Mouse (Mus musculus) liver, postnatal 0 days (tissue): ENCODE measurements around the gene Mettl24. TPM values are rescaled to one million over a fixed set of nuclear protein-coding genes. Genes with fewer than 3 reads are reported as not detected.
"Not testable (repeated sequence)": the region's sequence is repeated elsewhere in the genome, so short reads cannot be mapped to it uniquely, and the experiment has no call there.

ENCODE experiments used
- ATAC-seq: fragments of 200-750 bp; cut with Nextera tagmentation; 2 replicates; pipeline ENCODE4 v1.8.0; 2017; ENCODE audit warnings: mild to moderate bottlenecking, moderate library complexity
- DNase-seq: peaks from one replicate; pipeline ENCODE4 v3.0.0-alpha.2; 2016
- H3K27ac ChIP-seq: fragments of 300-500 bp; sonication (generic); 2 replicates; pipeline ENCODE4 v1.5.1; 2014; ENCODE audit warnings: antibody characterized with exemption, moderate library complexity, mild to moderate bottlenecking, low read depth
- H3K27me3 ChIP-seq: fragments of 300-500 bp; sonication (generic); 2 replicates; pipeline ENCODE4 v1.6.1; 2014; ENCODE audit warnings: low read length, control low read depth, mixed read lengths; ENCODE audit not compliant: insufficient read depth
- H3K36me3 ChIP-seq: fragments of 300-500 bp; sonication (generic); replicated peaks from 2 replicates; pipeline ENCODE4 v1.6.1; 2014; ENCODE audit warnings: mild to moderate bottlenecking, control low read depth, low read length, moderate library complexity, mixed read lengths; ENCODE audit not compliant: insufficient read depth
- H3K4me1 ChIP-seq: fragments of 300-500 bp; sonication (generic); 2 replicates; pipeline ENCODE4 v1.6.1; 2014; ENCODE audit warnings: antibody characterized with exemption, mild to moderate bottlenecking, control low read depth; ENCODE audit not compliant: insufficient read depth
- H3K4me2 ChIP-seq: fragments of 300-500 bp; sonication (generic); 2 replicates; pipeline ENCODE4 v1.6.1; 2014; ENCODE audit warnings: low read depth, mild to moderate bottlenecking, low read length, moderate library complexity, mixed read lengths
- H3K4me3 ChIP-seq: fragments of 300-500 bp; sonication (generic); 2 replicates; pipeline ENCODE4 v1.5.1; 2014; ENCODE audit warnings: low read depth, low read length
- H3K9ac ChIP-seq: fragments of 300-500 bp; sonication (generic); replicated peaks from 2 replicates; pipeline ENCODE4 v1.6.1; 2014; ENCODE audit warnings: mild to moderate bottlenecking, moderate library complexity
- H3K9me3 ChIP-seq: fragments of 300-500 bp; sonication (generic); 2 replicates; pipeline ENCODE4 v1.6.1; 2016; ENCODE audit warnings: mild to moderate bottlenecking, control low read depth, low read length, mixed read lengths
- CTCF ChIP-seq: sonication (generic); IDR thresholded peaks from 2 replicates; pipeline ENCODE4 v1.5.1; 2016; ENCODE audit warnings: antibody characterized with exemption, low read depth
- EP300 ChIP-seq: IDR thresholded peaks from 2 replicates; pipeline ENCODE4 v1.6.1; 2016; ENCODE audit warnings: antibody characterized with exemption, low read depth, mild to moderate bottlenecking
- WGBS: fragments of 180-500 bp; shearing (Covaris S2); extraction: QIAGEN DNeasy Blood & Tissue Kit; methylation state at CpG from one replicate; pipeline ENCODE4 v1.1.7; 2014; ENCODE audit not compliant: insufficient replicate concordance; 5-methylcytosine and 5-hydroxymethylcytosine counted together
- polyA plus RNA-seq: library from polyadenylated mRNA; unstranded; fragments of >200 nt; fragmentation: Nextera tagmentation; extraction: Ambion mirVana; gene quantifications from 2 replicates; pipeline ENCODE4 v1.2.1, GENCODE M21; 2015

Gene Mettl24
- polyA plus RNA-seq, 1 experiment from 2014 or later: 0.45 TPM

DNA sequence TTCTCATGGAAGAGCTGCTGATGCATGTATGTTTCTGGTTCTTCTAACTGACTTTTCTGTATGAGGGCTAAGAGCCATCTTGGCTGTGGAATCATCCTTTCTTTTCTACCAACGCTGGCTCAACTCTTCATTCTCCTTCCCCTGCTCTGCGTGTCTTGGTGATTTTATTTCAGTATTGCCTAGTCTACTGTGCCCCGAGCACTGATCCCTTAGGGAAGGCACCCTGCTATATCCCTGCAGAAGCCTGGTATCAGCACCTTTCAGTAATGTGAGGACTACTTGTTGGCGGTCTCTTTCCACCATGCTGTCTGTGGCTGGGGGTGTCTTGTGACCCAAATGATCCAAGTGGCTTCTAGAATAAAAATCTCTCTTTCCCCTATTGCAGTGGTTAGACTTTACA, 92.6 kb downstream of the Mettl24 start:
- no peak for ATAC-seq
- TF ChIP-seq EP300 (no peak), CTCF (no peak)
- DNase-seq: no peak
- Histone ChIP-seq H3K9me3 (no peaks in the 10 kb centered on the region), H3K4me3 (no peak overlapping the region), H3K9ac (no peak overlapping the region), H3K36me3 (no peaks in the 10 kb centered on the region), H3K4me1 (no peaks in the 10 kb centered on the region), H3K27ac (no peak overlapping the region), H3K4me2 (no peak overlapping the region), H3K27me3 (no peaks in the 10 kb centered on the region)
- WGBS: 76% methylated on average over 4 of the region's 4 CpGs

- no peaks in the 10 kb centered on the region for H3K4me1 ChIP-seq
- no peak for TF ChIP-seq CTCF
- TF ChIP-seq EP300: no peak
- 43% methylated on average over 2 of the region's 2 CpGs for WGBS
Measured at GRCm38 (mm10) chr10:40777171-40777570, 94.1 kb downstream of the Mettl24 start.

DNA sequence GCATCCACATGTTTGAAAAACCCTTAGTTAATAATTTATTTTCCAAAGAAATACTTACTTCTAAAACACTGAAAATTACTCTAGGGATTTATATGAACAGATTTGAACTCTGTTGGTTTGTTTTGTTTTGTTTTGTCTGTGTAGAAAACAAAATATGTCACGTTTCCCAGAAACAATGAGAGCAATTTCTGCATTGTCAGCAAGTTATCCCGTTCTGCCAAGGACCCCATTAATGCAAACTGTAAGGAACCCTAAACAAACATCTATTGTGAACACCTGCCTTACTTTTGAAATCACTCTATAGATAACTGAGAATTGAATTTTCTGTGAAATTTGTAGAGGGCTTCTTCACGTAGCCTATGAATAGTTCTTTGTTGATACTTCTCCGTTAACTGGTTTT, 95.4 kb downstream of the Mettl24 start:
- no peak overlapping the region for H3K27ac ChIP-seq
- no peaks in the 10 kb centered on the region for H3K27me3 ChIP-seq
- ATAC-seq: no peak
- 75% methylated on average over 4 of the region's 4 CpGs for WGBS
- no peaks in the 10 kb centered on the region for H3K9me3 ChIP-seq
- TF ChIP-seq CTCF: no peak
- TF ChIP-seq EP300: no peak
- DNase-seq: no peak
- H3K4me2 ChIP-seq: no peak overlapping the region
- no peak overlapping the region for H3K9ac ChIP-seq
- H3K4me1 ChIP-seq: no peaks in the 10 kb centered on the region
- no peak overlapping the region for H3K4me3 ChIP-seq
- H3K36me3 ChIP-seq: no peaks in the 10 kb centered on the region

More at GRCm38 (mm10) chr10:40777171-40777570, 94.1 kb downstream of the Mettl24 start:
- Histone ChIP-seq H3K4me2 (no peak overlapping the region), H3K27me3 (no peaks in the 10 kb centered on the region), H3K9me3 (no peaks in the 10 kb centered on the region), H3K36me3 (no peaks in the 10 kb centered on the region), H3K4me3 (no peak overlapping the region), H3K9ac (no peak overlapping the region), H3K27ac (no peak overlapping the region)
- DNase-seq (no peak), ATAC-seq (no peak)

GRCm38 (mm10) chr10:40790406-40790805, 107.3 kb downstream of the Mettl24 start:
- Histone ChIP-seq H3K27ac (no peak overlapping the region), H3K4me1 (no peaks in the 10 kb centered on the region), H3K9me3 (no peaks in the 10 kb centered on the region), H3K27me3 (no peaks in the 10 kb centered on the region), H3K36me3 (no peaks in the 10 kb centered on the region), H3K9ac (no peak overlapping the region), H3K4me3 (no peak overlapping the region), H3K4me2 (no peak overlapping the region)
- ATAC-seq (no peak), DNase-seq (no peak)
- no peak for TF ChIP-seq CTCF
- WGBS: 62% methylated on average over 3 of the region's 3 CpGs

DNA sequence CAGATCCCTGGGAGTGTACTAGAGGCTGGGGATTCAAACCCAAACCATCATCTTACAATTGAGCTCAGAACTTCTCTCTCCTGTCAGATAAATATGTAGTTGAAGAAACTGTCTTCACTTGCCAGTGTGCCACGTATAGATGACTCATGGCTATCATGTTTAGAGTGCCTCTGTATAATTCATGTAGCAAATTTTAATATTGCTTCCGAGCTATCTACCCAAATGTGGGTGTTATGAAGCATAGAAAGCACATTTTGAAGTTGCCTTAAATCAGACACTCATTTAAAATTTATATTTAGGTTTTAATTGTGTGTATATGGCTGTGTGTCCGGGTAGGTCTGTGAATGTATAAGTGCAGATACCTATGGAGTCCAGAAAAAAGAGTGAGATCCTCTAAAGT, 109.0 kb downstream of the Mettl24 start:
- Histone ChIP-seq H3K4me1 (no peaks in the 10 kb centered on the region), H3K27me3 (no peaks in the 10 kb centered on the region), H3K9me3 (no peaks in the 10 kb centered on the region), H3K4me2 (no peak overlapping the region), H3K27ac (no peak overlapping the region), H3K4me3 (no peak overlapping the region), H3K9ac (no peak overlapping the region), H3K36me3 (no peaks in the 10 kb centered on the region)
- TF ChIP-seq CTCF (no peak), EP300 (no peak)
- ATAC-seq: no peak
- 74% methylated on average over 3 of the region's 3 CpGs for WGBS
- DNase-seq: no peak

DNA sequence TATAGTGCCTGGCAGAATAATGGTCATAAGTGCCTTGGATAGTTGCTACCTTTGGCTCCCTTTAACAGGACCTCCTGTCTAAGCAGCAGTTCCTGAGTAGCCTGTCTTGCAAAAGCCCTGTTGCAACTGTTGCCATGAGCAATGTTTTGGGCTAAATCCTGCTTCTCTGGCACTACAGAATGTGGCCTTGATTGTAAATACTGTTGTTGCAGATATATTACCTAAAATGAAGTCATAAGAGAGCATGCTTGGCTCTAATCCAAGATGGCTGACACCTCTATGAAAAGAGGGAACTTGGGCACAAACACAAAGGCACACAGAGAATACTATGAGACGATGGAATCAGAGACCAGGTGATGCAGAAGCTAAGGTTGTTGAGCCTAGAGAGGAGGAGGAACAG, 122.1 kb downstream of the Mettl24 start:
- Histone ChIP-seq H3K27ac (no peak overlapping the region), H3K27me3 (no peaks in the 10 kb centered on the region), H3K4me2 (no peak overlapping the region), H3K4me1 (no peaks in the 10 kb centered on the region), H3K4me3 (no peak overlapping the region), H3K9ac (no peak overlapping the region), H3K9me3 (no peaks in the 10 kb centered on the region), H3K36me3 (no peaks in the 10 kb centered on the region)
- WGBS: 67% methylated on average over 1 of the region's 1 CpGs
- no peak for DNase-seq
- no peak for ATAC-seq
- TF ChIP-seq EP300: no peak
- no peak for TF ChIP-seq CTCF

- 73% methylated on average over 4 of the region's 4 CpGs for WGBS
- TF ChIP-seq CTCF (no peak), EP300 (no peak)
Measured at GRCm38 (mm10) chr10:40806221-40806620, 123.1 kb downstream of the Mettl24 start.

DNA sequence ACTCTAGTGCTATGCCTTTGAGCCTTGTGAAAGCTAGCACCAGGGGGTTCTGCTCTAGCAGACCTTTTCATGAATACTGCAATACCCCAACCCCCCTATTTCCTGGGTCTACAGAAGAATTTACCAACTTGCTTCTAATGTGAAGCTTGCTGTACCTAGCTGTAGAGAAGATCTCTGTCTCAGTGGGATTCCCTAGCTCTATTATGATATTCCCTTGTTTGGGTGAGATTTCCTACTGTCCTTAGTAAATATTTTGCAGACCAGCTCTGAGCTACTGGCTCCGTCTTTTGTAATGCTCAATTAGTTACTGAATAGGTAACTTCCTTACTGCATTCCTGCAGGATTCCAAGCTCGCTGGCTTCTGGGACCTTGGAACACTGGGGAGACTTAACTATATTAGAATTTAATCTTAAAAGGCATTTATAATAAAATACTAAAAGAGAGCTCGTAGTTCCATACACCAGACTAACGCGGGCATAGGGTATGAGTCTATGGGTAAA, 126.4 kb downstream of the Mettl24 start:
- H3K9me3 ChIP-seq, ATAC-seq, H3K4me1 ChIP-seq, H3K4me3 ChIP-seq, H3K36me3 ChIP-seq, H3K4me2 ChIP-seq, H3K27ac ChIP-seq, DNase-seq, H3K9ac ChIP-seq, H3K27me3 ChIP-seq: not testable (repeated sequence)
- 46% methylated on average over 5 of the region's 5 CpGs for WGBS

More at GRCm38 (mm10) chr10:40806221-40806620, 123.1 kb downstream of the Mettl24 start:
- no peaks in the 10 kb centered on the region for H3K36me3 ChIP-seq
- H3K9ac ChIP-seq: no peak overlapping the region
- no peaks in the 10 kb centered on the region for H3K4me1 ChIP-seq
- H3K4me2 ChIP-seq: no peak overlapping the region
- DNase-seq (no peak), ATAC-seq (no peak)
- no peak overlapping the region for H3K4me3 ChIP-seq
- H3K27me3 ChIP-seq: no peaks in the 10 kb centered on the region
- H3K9me3 ChIP-seq: no peaks in the 10 kb centered on the region
- no peak overlapping the region for H3K27ac ChIP-seq
